Mouse (Mus musculus) granulocyte monocyte progenitor cell, adult 5-6 weeks (primary cell): ENCODE results near the gene Wbp1. TPM values are rescaled to one million over a fixed set of nuclear protein-coding genes. Genes with fewer than 3 reads are reported as not detected.
A peak's percentile ranks its signal among the peaks of the same experiment; 100 is the strongest.

Experiments
- ATAC-seq: replicated peaks from 2 replicates; pipeline ENCODE4 v1.8.0; 2016; ENCODE audit warnings: mild to moderate bottlenecking, moderate TSS enrichment, inconsistent platforms; ENCODE audit not compliant: poor library complexity, severe bottlenecking
- total RNA-seq, 2 experiments: library from RNA; stranded (forward) in 1 of 2; stranded (reverse) in 1 of 2; fragments of 200-712, 200-1000 nt in 1 of 2; fragments of >200 nt in 1 of 2; fragmentation: Nextera tagmentation in 1 of 2; gene quantifications; 2 replicates each; pipeline ENCODE4 v1.2.3; 2014 to 2017

Wbp1 gene
- total RNA-seq, 2 experiments from 2014 or later: 38.9 to 91.3 TPM

- no peak for ATAC-seq
These were observed 2.3 kb downstream of the Wbp1 start for GRCm38 (mm10) chr6:83118825-83119733.

DNA sequence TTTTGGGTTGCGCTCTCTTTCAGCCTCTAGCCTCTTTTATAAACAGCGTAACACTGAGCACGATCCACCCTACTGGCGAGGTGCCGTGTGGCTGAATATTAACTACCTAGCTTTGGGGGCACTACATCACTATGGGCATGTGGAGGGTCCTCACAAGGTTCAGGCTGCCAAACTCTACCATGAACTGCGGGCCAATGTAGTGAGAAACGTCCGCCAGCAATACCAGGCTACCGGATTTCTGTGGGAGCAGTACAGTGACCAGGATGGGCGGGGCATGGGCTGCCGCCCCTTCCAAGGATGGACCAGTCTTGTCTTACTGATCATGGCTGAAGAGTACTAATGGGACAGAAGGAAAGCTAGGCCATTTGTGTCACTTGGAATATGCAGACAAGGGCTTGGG is 3.0 kb downstream of the Wbp1 start:
- ATAC-seq: no peak

GRCm38 (mm10) chr6:83117616-83118015 is 3.7 kb downstream of the Wbp1 start:
- ATAC-seq: no peak

DNA sequence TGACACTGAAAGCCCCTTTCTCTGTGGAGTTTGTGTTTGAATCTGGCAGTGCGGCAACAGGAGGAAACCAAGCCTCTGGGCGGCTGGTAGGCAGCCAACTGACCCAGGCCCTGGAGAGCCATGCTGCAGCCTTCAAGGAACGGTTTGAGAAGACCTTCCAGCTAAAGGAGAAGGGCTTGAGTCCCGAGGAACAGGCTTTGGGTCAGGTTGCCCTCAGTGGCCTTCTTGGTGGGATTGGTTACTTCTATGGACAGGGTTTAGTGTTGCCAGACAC is 4.3 kb downstream of the Wbp1 start:
- no peak for ATAC-seq

DNA sequence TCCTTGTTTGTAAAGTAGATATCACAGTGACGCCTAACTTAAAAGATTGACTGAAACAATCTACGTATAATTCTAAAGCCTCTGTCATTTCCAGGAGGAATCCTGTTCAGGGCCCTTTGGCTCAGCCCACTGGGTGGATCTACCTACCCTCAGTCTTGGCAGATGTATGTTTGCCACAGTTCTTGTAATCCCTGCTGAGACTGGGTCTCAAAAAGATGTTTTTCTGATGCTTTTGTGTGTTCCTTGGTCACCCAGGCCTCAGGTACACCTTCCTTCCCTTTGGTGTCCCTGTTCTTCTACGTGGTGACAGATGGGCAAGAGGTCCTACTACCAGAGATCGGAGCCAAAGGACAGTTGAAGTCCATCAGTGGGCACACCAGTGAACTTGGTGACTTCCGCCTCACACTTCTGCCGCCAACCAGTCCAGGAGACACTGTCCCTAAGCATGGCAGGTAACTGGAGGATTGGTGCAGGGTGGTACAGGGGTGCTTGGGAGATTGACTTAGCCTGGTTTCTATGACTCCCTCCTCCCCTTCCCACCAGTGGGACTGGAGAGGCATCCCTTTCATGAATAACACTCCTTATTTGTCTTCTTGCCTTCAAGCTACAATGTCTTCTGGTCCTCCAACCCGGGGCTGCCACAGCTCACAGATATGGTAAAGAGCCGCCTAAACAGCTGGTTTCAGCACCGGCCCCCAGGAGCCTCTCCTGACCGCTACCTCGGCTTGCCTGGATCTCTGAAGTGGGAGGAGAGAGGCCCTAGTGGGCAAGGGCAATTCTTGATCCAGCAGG is 4.8 kb downstream of the Wbp1 start:
- ATAC-seq: no peak

- ATAC-seq: peak; percentile 5; the same call in 1 of the 2 replicates
These were observed 5.5 kb downstream of the Wbp1 start for GRCm38 (mm10) chr6:83115682-83116372.

DNA sequence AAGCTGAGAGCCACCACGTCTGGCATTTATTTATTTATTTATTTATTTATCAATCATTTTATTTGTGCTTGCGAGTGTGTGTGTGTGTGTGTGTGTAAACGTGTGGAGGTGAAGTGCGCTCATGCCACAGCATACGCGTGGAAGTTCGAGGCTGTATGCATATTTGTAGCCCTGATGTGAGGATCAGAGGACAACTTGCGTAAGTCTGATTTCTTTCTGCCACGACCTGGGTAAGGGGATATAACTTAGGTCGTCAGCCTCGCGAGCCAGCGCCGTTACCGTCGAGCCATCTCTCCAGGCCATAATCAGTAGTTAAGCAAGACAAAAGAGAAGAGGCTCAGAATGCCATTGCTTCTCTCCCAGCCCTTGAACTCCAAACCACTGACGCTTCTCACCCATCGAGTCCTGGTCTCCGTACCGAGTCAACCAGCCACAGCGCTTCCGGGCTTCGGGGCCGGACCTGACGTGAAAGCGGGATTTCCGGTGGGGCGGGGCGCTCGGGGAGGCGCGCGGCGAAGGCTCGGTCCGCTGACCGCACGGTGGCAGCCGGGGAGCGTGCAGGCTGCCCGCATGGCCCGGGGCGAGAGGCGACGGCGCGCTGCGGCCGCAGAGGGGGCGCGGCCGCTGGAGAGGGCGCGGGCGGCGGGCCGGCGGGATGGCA is 6.2 kb downstream of the Wbp1 start, which contains the start of gene Mogs:
Gene Mogs, plus strand, starts transcription at position 486 of the 661 bp plus-strand sequence.
- peak; percentile 91 for ATAC-seq

GRCm38 (mm10) chr6:83111510-83112136 is 9.7 kb downstream of the Wbp1 start:
- no peak for ATAC-seq

DNA sequence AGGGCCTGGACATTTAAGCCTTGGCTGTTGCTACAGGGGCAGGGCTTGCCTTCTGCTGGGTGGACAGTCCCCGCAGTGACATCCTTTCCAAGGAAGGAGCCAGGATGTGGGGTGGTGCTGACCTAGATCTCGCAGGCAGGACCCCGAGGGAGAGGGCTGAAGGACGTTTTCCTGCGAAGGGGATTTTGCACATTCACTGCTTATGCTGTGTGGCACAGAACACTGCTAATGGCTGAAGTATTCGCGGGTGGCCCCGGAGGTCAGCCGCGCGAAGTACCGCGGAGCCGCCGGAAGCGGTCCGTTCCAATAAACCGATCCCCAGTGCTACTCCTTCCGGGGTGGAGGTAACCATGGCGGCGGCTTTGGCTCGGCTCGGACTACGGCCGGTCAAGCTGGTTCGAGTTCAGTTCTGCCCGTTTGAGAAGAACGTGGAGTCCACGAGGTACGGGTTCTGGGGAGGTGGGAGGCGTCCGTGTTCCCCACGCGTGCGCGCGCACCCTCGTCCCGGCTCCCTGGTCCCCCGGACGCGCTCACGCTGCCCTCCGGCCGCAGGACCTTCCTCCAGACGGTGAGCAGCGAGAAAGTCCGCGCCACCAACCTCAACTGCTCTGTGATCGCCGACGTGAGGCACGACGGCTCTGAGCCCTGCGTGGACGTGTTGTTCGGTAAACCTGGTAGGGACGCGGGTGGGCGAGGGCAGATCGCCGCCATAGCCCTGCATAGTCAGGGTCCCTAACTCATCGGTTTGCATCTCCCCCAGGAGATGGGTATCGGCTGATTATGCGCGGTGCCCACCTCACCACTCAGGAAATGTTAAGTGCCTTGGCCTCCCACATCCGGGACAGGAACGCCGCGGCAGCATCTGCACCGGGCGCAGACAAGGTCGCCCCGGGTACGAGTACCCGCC is 12.3 kb downstream of the Wbp1 start, which contains the start of gene Mrpl53:
Gene Mrpl53, plus strand, starts transcription at position 279 of the 907 bp plus-strand sequence.
- peak; percentile 81 for ATAC-seq

DNA sequence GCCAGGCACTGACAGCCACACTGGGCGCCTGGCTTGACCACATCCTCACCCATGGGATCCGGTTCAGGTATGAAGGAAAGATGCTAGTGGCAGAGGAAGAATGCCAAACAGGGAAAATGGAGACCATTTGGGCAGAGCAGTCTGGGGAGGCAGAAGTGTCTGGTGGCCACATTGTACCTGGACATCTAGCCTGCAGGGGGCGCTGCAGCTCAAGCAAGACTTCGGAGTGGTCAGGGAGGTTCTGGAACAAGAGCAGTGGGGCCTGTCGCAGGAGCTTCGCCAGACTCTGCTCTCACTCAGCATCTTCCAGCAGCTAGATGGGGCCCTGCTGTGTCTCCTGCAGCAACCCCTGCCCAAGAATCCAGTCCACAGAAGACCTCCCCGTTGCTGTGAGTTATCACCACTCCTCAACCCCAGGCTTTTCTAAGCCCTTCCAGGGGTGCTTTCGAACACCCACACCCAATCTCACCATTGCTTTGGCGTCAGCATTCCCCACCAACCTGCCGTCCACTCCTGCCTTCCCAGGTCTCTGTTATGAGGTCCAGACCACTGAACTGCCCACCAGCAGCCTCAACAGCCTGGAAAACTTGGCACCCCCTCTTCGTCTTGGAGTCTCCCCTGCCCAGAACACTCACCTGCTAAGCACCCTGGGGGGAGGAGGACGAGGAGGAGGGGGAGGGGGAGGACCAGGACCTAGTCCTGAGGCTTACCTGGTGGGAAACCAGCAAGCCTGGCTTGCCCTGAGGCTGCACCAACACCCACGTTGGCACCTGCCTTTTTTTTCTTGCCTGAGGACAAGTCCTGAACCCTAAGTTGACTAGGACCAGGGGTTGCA is 13.6 kb downstream of the Wbp1 start:
- ATAC-seq: peak; percentile 82

DNA sequence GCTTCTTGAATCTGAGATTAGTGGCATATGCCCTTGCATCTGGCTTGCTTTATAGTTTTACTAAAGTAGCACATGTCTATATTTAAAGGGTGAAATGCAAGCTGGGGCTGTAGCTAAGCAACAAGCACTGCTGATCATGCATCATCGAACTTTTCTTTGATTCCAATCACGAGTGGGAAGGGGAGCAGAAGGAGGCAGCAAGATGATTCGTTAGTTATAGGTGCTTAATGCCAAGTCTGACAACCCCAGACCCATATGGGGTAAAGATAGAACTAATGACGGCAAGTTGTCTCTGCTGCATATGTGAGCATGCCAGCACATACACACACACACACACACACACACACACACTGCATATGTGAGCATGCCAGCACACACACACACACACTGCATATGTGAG is 17.2 kb downstream of the Wbp1 start:
- ATAC-seq: no peak

- no peak for ATAC-seq
These were observed 18.2 kb downstream of the Wbp1 start for GRCm38 (mm10) chr6:83103130-83103650.

DNA sequence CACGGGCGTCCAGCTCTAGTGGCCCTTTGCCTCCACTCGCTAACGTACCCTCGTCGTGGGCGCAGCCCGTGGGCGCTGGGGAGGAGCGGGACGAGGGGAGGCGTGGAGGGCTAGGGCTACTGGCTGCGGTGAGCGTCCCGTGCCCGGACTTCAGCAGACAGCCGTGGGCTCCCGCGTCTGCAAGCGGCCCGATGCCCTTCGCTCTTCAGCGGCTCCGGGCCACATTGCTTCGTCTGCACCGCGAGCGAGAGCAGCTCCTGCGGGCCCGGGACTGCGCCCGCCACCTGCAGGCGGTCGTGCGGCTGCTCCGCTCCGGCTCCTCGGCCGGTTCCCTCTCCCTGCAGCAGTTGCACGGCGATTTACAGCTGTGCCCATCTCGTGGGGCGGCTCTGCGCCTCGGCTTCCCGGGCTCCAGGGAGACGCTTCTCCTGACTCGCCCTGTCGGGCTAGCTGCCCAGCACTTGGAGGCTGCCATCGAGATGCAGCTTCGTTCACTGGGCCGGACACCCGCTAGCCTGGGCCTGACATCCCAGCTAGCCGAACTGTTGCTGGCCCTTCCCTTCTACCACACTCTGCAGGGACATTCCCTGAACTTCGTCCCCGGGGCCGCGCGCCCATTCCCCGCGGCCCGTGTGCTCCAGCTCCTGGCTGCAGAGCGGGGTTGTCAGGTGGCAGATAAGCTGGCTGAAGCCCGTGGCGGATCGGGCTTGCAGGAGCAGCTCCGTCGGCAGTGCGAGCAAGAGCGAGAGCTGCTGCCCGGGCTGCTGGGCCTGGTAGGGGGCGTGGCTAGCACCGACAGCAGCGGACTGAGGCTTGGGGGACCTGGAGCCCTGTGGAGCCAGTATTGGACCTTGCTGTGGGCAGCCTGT is 19.4 kb downstream of the Wbp1 start:
- peak; percentile 74 for ATAC-seq

DNA sequence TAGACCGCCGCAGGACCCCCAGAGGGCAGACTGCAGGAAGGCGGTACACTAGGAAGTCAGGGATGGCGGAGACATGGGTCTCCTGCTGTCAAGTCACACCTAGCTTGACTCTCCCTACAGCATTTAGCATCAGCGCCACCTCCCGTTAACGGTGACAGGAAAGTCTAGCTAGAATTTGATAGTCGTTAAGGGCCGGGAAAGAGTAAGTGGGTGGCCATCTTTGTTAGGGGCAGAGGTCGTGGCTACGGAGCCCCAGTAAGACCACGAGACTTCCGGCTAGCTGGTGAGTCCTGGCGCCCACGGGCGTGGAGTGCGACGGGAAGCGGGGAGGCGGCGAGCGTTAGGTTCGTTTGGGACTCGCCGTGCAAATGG is 20.1 kb downstream of the Wbp1 start, which contains the start of the genes Ccdc142 and Gm42688:
Gene Ccdc142, plus strand, starts transcription at position 286 of the 372 bp plus-strand sequence.
Gene Gm42688, plus strand, starts transcription at position 302 of the 372 bp plus-strand sequence.
- peak; percentile 82 for ATAC-seq

DNA sequence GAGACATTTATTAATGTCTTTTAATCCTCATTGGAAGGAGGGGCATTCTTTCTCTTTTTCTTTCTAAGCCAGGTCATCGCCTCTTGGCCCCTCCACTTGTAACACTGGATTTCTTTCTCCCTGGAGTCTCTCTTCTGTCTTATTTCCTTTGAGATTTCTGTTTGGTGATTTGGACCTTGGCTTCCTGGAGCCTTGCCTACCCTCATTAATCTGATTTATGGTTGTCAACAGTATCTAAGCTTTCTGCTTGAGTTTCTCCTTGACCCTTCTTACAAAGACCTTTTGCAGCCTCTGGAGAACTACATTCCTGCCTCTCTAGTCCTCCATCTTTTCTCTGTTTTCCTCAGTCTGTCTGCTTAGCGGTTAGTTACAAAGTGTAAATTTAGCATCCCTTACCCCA is 22.9 kb downstream of the Wbp1 start:
- no peak for ATAC-seq

DNA sequence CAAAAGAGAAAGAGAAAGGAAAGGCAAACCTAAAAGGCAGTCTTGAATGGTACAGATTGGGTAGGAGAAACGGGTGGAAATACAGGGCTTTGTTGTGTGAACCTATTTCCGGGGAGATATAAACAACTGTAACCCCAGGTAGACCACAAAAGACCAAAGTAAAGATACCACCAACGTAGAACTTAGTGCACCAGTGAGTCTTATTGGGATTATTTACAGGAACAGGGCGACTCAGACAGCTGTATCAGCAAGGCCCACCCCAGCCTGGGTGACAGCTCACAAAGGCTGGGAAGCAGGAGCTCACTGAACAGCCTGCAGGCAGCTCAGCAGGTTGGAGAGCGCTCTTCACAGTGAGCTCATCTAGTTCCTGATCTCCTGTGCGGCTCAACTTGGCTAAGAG is 25.4 kb downstream of the Wbp1 start:
- ATAC-seq: no peak
